Mouse (Mus musculus) cerebellum, adult 9-11 months (tissue): ENCODE measurements around the gene Vmn1r151.
"Not testable (repeated sequence)": the region's sequence is repeated elsewhere in the genome, so short reads cannot be mapped to it uniquely, and the experiment has no call there.

Experiments
- DNase-seq: peaks from one replicate; pipeline ENCODE4 v3.0.0; 2022

Gene Vmn1r151

GRCm38 (mm10) chr7:22499578-22499977 lies at the start of gene Vmn1r151:
TSS of gene Vmn1r151 (minus strand) at chr7:22499678.
- DNase-seq: not testable (repeated sequence)

DNA sequence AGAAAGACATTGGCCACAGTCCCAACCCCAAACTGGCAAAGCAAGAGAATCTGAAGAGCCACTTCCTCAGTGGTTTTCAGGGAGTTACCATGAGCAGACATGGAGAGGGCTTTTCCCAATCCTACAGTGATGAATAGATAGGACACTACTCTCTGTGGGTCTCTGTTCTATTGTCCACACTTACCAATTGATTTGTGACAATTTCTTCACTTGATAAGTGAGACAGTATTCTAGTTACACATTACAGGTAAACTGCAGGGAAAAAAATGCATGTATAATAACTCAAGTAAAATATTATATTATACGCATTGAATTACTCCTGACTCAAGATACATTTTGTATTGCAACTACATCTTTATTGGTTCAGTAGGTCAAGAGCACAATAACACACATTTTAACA lies 35.3 kb upstream of the Vmn1r151 start, which contains the start of gene Gm8677:
Gene Gm8677, minus strand, starts transcription at position 101 of the 400 bp plus-strand sequence.
- DNase-seq: not testable (repeated sequence)

GRCm38 (mm10) chr7:22522667-22523066 lies 23.2 kb upstream of the Vmn1r151 start, which contains the start of gene Vmn1r152:
TSS of gene Vmn1r152 (plus strand) at chr7:22522967.
- not testable (repeated sequence) for DNase-seq

DNA sequence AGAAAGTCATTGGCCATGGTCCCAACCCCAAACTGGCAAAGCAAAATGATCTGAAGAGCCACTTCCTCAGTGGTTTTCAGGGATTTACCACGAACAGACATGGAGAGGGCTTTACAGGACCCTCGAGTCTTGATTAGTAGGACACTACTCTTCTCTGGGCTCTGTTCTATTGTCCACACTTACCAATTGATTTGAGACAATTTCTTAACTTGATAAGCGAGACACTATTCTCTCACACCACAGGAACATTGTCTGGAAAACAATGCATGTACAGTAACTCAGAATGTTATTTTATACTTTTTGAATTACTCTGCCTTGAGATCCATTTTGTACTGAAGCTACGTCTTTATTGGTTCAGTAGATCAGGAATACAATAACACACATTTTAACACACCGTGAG lies 35.5 kb downstream of the Vmn1r151 start, which contains the start of gene Gm10665:
Gene Gm10665, minus strand, starts transcription at position 101 of the 400 bp plus-strand sequence.
- not testable (repeated sequence) for DNase-seq
